Mouse (Mus musculus): ENCODE measurements around the gene Scd1.

DNA sequence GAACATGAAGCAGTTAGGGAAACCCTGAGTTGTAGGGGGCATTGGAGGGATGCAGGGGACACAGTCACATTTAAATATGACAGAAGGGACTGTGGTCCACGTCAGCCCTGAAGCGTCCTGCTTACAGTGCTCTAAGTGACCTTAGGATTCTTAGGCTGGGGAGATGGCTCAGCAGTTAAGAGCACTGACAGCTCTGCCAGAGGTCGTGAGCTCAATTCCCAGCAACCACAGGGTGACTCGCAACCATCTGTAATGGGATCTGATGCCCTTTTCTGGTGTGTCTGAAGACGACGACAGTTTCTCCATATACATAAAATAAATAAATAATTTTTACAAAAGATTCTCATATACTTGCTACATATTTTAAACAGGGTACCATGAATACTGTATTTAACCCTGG lies 4.1 kb downstream of the Scd1 start:
- TF ChIP-seq CTCF (IDR thresholded peaks at IDR 0.05; ENCODE audit: extremely low read depth, insufficient read depth, insufficient read length, insufficient replicate concordance) (no peak), POLR2A (IDR thresholded peaks at IDR 0.05; ENCODE audit: low read depth, low read length) (no peak)

All from spleen, adult 2 months (tissue).